Mouse (Mus musculus): ENCODE results near the gene Pxmp4. TPM values are rescaled to one million over a fixed set of nuclear protein-coding genes. Genes with fewer than 3 reads are reported as not detected.

The Pxmp4 gene
- polyA plus RNA-seq, 1 experiment from 2014 or later = 16.9 TPM

DNA sequence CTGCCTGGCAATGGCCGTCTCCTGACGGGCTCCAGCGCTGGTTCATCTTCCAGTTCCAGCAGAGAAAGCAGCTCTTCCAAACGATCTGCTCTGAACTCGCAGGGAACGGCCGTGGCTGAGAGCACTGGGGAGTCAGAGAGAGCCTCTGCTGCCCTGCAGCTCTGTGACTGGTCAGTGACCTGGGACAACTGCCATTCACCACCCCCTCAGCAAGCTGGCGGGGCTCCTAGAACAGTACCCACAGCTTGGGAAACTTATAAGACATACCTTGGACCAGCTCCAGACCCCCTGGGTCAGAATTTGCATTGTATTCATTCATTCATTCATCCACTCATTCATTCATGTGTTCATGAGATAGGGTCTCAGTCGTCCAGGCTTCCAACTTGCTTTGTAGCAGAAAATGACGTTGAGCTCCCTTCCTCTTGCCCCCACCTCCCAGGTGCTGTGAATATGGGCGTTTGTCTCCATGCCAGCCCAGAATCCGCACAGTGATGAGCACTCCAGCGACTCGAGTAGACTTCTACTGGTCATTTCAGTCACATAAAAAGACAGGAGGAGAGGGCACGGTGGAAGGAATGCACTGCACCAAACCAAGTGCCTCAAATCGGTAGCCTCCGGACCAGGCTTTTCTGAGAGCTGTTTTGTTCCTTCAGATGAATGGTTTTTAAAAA is 18.4 kb downstream of the Pxmp4 start:
- Histone ChIP-seq H3K27me3 (no peaks in the 10 kb centered on the region), H3K4me2 (replicated peaks) (no peak overlapping the region), H3K4me1 (peaks cover 15% of the 10 kb centered on the region; the same call in 1 of the 2 replicates), H3K9me3 (no peaks in the 10 kb centered on the region), H3K27ac (no peak overlapping the region), H3K4me3 (no peak overlapping the region), H3K9ac (no peak overlapping the region), H3K36me3 (peaks cover 5% of the 10 kb centered on the region)
- 72% methylated on average over 17 of the region's 17 CpGs for WGBS
- no peak for ATAC-seq (ENCODE audit: insufficient number of reproducible peaks, insufficient read depth, low FRiP score, low TSS enrichment)

DNA sequence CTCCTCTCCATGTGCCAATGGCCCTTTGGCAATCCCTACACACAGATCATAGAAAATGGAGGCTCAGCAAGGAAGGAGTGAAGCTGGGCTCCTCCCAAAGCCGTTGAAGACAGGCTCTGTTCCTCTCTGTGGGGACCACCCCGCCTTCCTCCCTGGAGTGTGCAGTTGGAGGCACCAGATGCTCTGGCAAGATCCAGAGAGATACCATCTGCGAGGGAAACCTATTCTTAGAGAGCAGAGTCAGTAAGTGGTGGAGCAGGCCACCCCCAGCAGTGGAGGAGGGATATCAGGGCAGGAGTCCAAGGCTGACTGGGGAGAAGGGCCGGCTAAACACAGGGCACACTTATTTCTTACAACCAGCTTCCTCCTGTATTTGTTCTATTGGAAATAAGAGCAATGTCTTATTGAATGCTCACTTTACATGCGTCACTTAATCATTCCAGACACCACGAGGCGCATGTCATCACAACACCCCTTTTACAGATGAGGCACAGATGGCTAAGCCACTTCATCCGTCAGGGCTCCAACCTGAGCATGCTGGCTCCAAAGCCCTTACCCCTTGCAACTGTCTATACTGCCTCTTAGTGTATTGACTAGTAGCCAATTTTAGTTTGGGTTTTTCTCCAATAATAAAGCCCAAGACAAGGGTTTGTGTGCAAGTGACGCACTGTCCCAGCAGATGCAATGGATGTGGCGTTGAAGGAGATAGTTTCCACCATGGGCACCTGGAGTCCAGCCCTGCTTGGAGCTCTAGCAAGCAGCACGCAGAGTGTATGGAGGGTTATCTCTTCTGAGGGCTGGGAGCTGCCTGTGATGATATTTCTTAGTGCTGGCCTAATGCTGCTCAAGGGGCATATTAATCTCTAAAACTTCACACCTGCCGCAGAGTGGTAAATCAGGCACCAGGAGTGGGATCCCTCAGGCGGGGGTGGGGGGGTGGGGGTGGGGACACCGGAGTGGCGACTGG is 19.3 kb downstream of the Pxmp4 start:
- peak overlapping the region; percentile 30; the same call in 1 of the 2 replicates for H3K27ac ChIP-seq

DNA sequence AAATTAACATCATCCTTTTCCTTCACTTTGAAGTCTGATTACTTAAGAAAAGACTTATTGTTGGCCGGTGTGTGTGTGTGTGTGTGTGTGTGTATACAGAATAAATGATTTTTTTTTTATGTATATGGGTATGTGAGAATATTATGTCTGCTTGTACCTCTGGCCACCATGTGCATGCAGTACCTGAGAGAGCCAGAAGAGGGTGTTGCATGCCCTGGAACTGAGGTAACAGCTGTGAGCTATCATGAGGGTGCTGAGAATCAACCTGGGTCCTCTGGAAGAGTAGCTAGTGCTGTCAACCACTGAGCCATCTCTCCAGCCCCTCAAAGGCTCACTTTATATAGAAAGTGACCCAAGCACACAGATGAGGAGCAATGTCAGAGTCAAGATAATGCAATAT is 22.1 kb downstream of the Pxmp4 start:
- H3K9me3 ChIP-seq = no peaks in the 10 kb centered on the region
- H3K27me3 ChIP-seq = no peaks in the 10 kb centered on the region
- no peak for ATAC-seq (ENCODE audit: insufficient number of reproducible peaks, insufficient read depth, low FRiP score, low TSS enrichment)
- no peak overlapping the region for H3K4me3 ChIP-seq
- H3K27ac ChIP-seq = no peak overlapping the region
- no peaks in the 10 kb centered on the region for H3K36me3 ChIP-seq
- H3K4me1 ChIP-seq = peaks cover 23% of the 10 kb centered on the region; the same call in 1 of the 2 replicates
- no peak overlapping the region for H3K4me2 ChIP-seq (replicated peaks)
- WGBS = 90% methylated on average over 1 of the region's 1 CpGs
- no peak overlapping the region for H3K9ac ChIP-seq

More for the DNA sequence above, 19.3 kb downstream of the Pxmp4 start:
- no peak overlapping the region for H3K4me3 ChIP-seq
- peaks cover 15% of the 10 kb centered on the region; the same call in 1 of the 2 replicates for H3K4me1 ChIP-seq
- 68% methylated on average over 15 of the region's 15 CpGs for WGBS
- no peak overlapping the region for H3K9ac ChIP-seq
- peaks cover 5% of the 10 kb centered on the region for H3K36me3 ChIP-seq
- ATAC-seq (ENCODE audit: insufficient number of reproducible peaks, insufficient read depth, low FRiP score, low TSS enrichment) = peak; percentile 42; the same call in 1 of the 2 replicates
- H3K27me3 ChIP-seq = no peaks in the 10 kb centered on the region
- H3K4me2 ChIP-seq (replicated peaks) = no peak overlapping the region
- H3K9me3 ChIP-seq = no peaks in the 10 kb centered on the region

DNA sequence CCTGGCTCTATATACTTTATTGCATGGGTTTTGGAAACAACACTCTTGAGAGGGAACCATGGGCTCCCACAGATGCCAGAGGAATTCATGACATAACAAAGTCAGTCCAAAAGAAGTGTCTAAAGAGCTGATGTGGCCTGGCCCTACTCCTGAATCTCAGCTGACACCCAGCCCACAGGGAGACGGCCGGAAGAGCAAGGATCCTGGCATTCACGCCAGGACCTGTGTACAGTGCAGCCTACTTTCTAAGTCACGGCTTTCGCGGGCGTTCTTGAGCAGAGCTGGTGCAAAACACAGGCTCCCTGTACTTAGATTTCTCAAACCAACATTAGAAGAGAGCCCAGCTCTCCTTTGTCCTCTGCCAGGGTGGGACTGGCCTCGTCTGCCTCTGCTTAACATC is 22.9 kb downstream of the Pxmp4 start:
- no peak overlapping the region for H3K4me3 ChIP-seq
- no peaks in the 10 kb centered on the region for H3K9me3 ChIP-seq
- H3K27me3 ChIP-seq = no peaks in the 10 kb centered on the region
- ATAC-seq (ENCODE audit: insufficient number of reproducible peaks, insufficient read depth, low FRiP score, low TSS enrichment) = no peak
- H3K9ac ChIP-seq = no peak overlapping the region
- H3K4me2 ChIP-seq (replicated peaks) = no peak overlapping the region
- H3K36me3 ChIP-seq = no peaks in the 10 kb centered on the region
- H3K27ac ChIP-seq = no peak overlapping the region
- WGBS = 82% methylated on average over 8 of the region's 8 CpGs
- peaks cover 20% of the 10 kb centered on the region; the same call in 1 of the 2 replicates for H3K4me1 ChIP-seq

DNA sequence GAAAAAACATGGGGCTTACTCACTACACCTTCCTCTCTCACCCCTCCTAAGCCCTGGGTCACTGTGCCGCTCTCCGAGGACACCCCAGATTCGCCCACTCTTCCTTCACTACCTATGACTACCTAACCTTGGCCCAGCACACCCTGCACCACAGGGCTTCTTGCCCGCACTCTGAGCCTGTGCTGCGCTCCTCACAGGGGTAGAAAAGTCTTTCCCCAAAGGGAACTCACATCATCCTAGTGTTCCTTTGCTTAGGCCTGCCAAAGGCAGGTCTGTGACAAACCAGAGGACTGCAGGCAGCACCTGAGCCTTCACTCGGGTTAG is 25.8 kb downstream of the Pxmp4 start:
- Histone ChIP-seq H3K4me2 (replicated peaks) (no peak overlapping the region), H3K4me1 (peaks cover 8% of the 10 kb centered on the region; the same call in 1 of the 2 replicates), H3K9me3 (no peaks in the 10 kb centered on the region), H3K4me3 (no peak overlapping the region), H3K36me3 (no peaks in the 10 kb centered on the region), H3K27ac (no peak overlapping the region), H3K9ac (no peak overlapping the region), H3K27me3 (no peaks in the 10 kb centered on the region)
- 78% methylated on average over 6 of the region's 6 CpGs for WGBS
- 0 out of 2 replicates have a peak, but pooled peaks have one; percentile 38 for ATAC-seq (ENCODE audit: insufficient number of reproducible peaks, insufficient read depth, low FRiP score, low TSS enrichment)

DNA sequence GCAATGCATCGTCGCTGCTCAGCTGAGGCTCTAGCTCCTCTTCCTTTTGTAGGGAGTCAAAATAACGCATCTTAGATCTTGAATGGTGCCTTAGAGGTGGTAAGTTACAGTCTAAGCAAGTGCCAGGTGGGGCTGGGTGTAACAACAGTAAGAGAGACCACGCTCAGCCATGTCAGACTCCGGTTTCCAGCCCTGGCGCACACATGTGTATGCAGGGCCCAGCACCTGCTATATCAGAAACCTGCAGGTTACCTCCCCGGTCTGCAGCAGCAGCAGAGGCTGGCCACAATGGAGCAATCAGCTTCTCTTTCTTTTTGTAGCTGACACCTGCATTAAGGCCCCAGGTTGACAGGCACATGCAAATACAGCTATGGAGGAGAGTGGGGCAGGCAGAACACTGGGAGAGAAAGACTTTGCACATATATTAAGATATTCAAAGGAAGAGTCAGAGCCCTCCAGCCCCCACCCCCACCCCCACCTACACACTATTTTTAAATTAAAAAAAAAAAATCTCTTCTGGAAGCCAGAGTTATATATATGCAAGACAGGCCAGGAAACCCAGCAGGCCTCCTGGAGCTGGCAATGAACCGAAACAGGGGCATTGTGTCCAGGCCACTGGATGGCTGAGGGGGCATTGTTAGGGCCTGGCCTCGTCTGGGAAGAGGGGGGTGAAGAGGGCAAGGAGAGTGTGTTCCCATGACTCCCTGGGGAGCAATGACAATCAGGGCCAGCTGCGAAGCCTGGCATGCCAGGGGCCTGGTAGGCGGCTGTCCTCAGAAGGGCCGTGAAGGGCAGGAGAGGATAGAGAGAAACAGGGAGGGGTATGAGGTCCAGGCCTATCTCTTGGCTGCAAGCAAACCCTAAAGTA is 26.4 kb downstream of the Pxmp4 start:
- Histone ChIP-seq H3K36me3 (no peaks in the 10 kb centered on the region), H3K4me3 (no peak overlapping the region), H3K27me3 (no peaks in the 10 kb centered on the region), H3K27ac (no peak overlapping the region), H3K9me3 (no peaks in the 10 kb centered on the region), H3K4me1 (peaks cover 8% of the 10 kb centered on the region; the same call in 1 of the 2 replicates), H3K9ac (no peak overlapping the region; the same call in 1 of the 2 replicates), H3K4me2 (replicated peaks) (no peak overlapping the region)
- 39% methylated on average over 12 of the region's 12 CpGs for WGBS
- 0 out of 2 replicates have a peak, but pooled peaks have one; percentile 31 for ATAC-seq (ENCODE audit: insufficient number of reproducible peaks, insufficient read depth, low FRiP score, low TSS enrichment)

DNA sequence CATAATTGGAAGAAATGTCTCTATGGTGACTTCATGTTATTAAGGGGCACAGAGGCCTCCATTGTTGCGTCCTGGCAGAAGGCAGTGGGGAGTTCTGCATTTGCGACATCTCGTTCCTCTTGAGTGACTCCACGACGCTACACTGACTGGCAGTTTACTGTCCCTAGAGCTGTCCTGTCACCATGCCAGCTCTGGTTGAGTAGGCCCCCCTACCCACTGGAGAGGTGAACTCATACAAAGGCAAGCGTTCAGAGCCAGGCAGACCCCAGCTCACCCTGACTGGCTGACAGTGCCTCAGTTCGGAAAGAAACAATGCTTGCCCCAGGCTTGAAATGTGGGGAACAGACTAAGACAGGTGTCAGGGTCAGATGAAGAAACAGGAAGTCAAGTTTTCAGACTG is 29.2 kb downstream of the Pxmp4 start:
- Histone ChIP-seq H3K27ac (no peak overlapping the region), H3K36me3 (no peaks in the 10 kb centered on the region), H3K9me3 (no peaks in the 10 kb centered on the region), H3K4me1 (peaks cover 8% of the 10 kb centered on the region; the same call in 1 of the 2 replicates), H3K4me3 (no peak overlapping the region), H3K9ac (no peak overlapping the region), H3K27me3 (no peaks in the 10 kb centered on the region), H3K4me2 (replicated peaks) (no peak overlapping the region)
- 56% methylated on average over 7 of the region's 7 CpGs for WGBS
- no peak for ATAC-seq (ENCODE audit: insufficient number of reproducible peaks, insufficient read depth, low FRiP score, low TSS enrichment)

DNA sequence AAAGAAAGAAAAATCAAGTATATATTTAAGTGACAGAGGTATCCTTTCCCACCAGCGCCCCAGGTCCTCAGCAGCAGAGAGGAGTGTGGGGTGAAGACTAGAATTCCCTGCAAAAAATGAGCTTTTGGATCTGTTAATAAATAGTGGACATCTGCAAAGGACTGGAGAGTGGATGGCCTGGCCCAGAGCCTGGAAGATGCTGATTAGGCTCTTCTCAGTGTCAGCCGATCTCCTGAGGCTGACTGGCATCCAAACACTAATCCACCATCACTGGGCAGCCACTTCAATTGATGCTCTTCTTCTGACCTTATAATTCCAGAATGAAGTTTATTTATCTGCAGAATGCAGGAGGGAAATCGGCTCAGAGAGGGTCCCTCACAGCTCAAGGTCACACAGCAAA is 30.5 kb downstream of the Pxmp4 start:
- WGBS = 84% methylated on average over 3 of the region's 3 CpGs
- Histone ChIP-seq H3K4me1 (peaks cover 19% of the 10 kb centered on the region), H3K9ac (no peak overlapping the region), H3K9me3 (no peaks in the 10 kb centered on the region), H3K27ac (no peak overlapping the region), H3K27me3 (no peaks in the 10 kb centered on the region), H3K36me3 (no peaks in the 10 kb centered on the region), H3K4me3 (no peak overlapping the region), H3K4me2 (replicated peaks) (no peak overlapping the region)
- no peak for ATAC-seq (ENCODE audit: insufficient number of reproducible peaks, insufficient read depth, low FRiP score, low TSS enrichment)

DNA sequence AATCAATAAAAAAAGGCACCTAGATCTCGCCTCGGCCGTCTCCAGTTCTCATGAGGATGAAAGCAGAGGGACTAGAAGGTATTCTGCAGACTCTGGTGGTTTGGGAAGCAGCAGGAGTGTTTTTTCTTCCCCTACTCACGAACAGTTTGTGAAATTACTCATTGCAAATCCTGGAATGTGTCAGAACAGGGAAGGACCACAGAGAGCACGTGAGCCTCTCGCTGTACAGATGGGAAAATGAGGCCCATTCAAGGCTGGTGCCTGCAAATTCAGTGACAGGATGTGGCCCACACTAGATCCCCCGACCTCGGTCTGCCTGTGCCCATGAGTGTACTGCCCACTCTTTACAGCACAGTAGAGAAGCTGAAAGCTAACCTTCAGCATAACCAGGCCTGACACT is 31.5 kb downstream of the Pxmp4 start:
- Histone ChIP-seq H3K27me3 (no peaks in the 10 kb centered on the region), H3K4me3 (no peak overlapping the region), H3K9ac (no peak overlapping the region), H3K36me3 (no peaks in the 10 kb centered on the region), H3K4me2 (replicated peaks) (no peak overlapping the region), H3K27ac (no peak overlapping the region), H3K4me1 (peaks cover 24% of the 10 kb centered on the region), H3K9me3 (no peaks in the 10 kb centered on the region)
- no peak for ATAC-seq (ENCODE audit: insufficient number of reproducible peaks, insufficient read depth, low FRiP score, low TSS enrichment)
- WGBS = 67% methylated on average over 8 of the region's 8 CpGs

DNA sequence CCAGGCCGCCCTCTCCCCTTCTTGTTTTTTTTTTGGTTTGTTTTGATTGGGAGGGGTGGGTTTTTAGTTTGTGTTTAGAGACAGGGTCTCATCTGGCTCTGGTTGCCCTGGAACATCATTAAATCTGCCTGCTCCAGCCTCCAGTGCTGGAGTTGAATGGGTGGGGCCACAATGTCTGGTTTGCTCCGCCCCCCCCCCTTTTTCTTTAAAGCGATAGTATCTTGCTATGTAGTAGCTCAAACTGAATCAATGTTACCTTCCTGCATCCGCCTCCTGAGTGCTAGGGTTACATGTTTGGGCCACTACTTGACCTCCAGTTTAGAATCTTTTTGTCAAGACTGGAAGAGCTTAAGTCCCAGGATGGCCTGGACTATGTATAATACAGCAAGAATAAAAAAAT is 32.2 kb downstream of the Pxmp4 start:
- Histone ChIP-seq H3K27ac (no peak overlapping the region), H3K4me1 (peaks cover 27% of the 10 kb centered on the region), H3K9ac (no peak overlapping the region), H3K4me3 (no peak overlapping the region), H3K36me3 (no peaks in the 10 kb centered on the region), H3K9me3 (no peaks in the 10 kb centered on the region), H3K4me2 (replicated peaks) (no peak overlapping the region), H3K27me3 (no peaks in the 10 kb centered on the region)
- no peak for ATAC-seq (ENCODE audit: insufficient number of reproducible peaks, insufficient read depth, low FRiP score, low TSS enrichment)
- WGBS = 82% methylated on average over 4 of the region's 4 CpGs

DNA sequence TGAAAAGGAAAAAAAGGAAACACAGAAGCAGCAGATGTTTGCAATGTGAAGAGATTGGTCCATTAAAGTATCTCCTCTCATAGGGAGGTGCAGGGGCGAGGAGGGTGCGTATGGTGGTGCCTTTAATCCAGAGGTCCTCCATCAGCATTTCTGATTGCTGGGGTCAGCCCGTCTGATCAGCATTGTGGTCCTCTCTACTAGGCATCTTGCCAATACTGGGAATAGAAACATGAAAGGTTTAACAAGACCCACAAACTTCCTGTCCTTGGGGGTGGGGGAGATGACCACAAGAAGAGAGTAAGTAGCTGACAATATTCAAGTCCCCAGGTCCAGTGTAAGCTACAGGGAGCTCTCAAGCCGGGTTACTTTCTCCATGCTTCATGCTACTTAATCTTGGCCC is 32.8 kb downstream of the Pxmp4 start:
- H3K9me3 ChIP-seq = no peaks in the 10 kb centered on the region
- H3K27me3 ChIP-seq = no peaks in the 10 kb centered on the region
- H3K4me1 ChIP-seq = peaks cover 31% of the 10 kb centered on the region
- no peak overlapping the region for H3K9ac ChIP-seq
- H3K36me3 ChIP-seq = no peaks in the 10 kb centered on the region
- ATAC-seq (ENCODE audit: insufficient number of reproducible peaks, insufficient read depth, low FRiP score, low TSS enrichment) = no peak
- 0 out of 2 replicates have a peak overlapping the region, but pooled peaks have one; percentile 87 for H3K4me3 ChIP-seq
- WGBS = 74% methylated on average over 4 of the region's 4 CpGs
- no peak overlapping the region for H3K27ac ChIP-seq
- H3K4me2 ChIP-seq (replicated peaks) = no peak overlapping the region
